In genomic region chr19:56319629-56320028, GRCm38 (mm10) we compare ENCODE assay signal across 16 mouse cellular contexts. TPM values are rescaled to one million over a fixed set of nuclear protein-coding genes. Genes with fewer than 3 reads are reported as not detected.
DNase-seq lines count a peak whose midpoint lies in the region; ATAC-seq lines count a peak whose summit lies in the region.
"Had no signal": no experiment of that assay in that cellular context is flagged by ENCODE, and none has a peak within 500 bp of the region (broad histone marks: within the 10 kb centered on the region; RNA-seq: fewer than 3 reads in every experiment).

No protein-coding gene starts in this region.

- peak overlapping the region; percentile 52; the same call in 1 of the 2 replicates for H3K4me2 ChIP-seq in kidney, embryonic 15.5 days
- 0 out of 2 replicates have a peak overlapping the region, but pooled peaks have one; percentile 33 for H3K4me2 ChIP-seq in neural tube, embryonic 15.5 days
- H3K4me2 ChIP-seq in limb, embryonic 12.5 days: peak overlapping the region; percentile 51

- H3K4me1 ChIP-seq in kidney, embryonic 15.5 days: peaks cover 15% of the 10 kb centered on the region
- peaks cover 24% of the 10 kb centered on the region for H3K4me1 ChIP-seq in neural tube, embryonic 15.5 days
- peaks cover 25% of the 10 kb centered on the region for H3K4me1 ChIP-seq in limb, embryonic 12.5 days (replicated peaks)

- no peak overlapping the region for H3K9ac ChIP-seq in kidney, embryonic 15.5 days
- H3K9ac ChIP-seq in neural tube, embryonic 15.5 days (replicated peaks): no peak overlapping the region
- no peak overlapping the region for H3K9ac ChIP-seq in limb, embryonic 12.5 days (replicated peaks)

- WGBS in kidney, embryonic 15.5 days: 88% methylated on average over 6 of the region's 6 CpGs
- 88% methylated on average over 6 of the region's 6 CpGs for whole genome bisulfite sequencing in neural tube, embryonic 15.5 days
- WGBS in limb, embryonic 12.5 days: 87% methylated on average over 6 of the region's 6 CpGs

- no peak for ATAC-seq in kidney, embryonic 15.5 days (replicated peaks; ENCODE audit: low FRiP score)
- ATAC-seq in neural tube, embryonic 15.5 days (ENCODE audit: low FRiP score): no peak
- no peak for ATAC-seq in limb, embryonic 12.5 days (ENCODE audit: insufficient number of reproducible peaks, insufficient read depth, low FRiP score, low TSS enrichment, low read depth)
- ATAC-seq in megakaryocyte-erythroid progenitor cell, adult 5-6 weeks (replicated peaks; ENCODE audit: low FRiP score, low TSS enrichment, poor library complexity, severe bottlenecking): peak; percentile 74

- no peaks in the 10 kb centered on the region for H3K36me3 ChIP-seq in kidney, embryonic 15.5 days
- H3K36me3 ChIP-seq in neural tube, embryonic 15.5 days: no peaks in the 10 kb centered on the region
- no peaks in the 10 kb centered on the region for H3K36me3 ChIP-seq in limb, embryonic 12.5 days
- H3K36me3 ChIP-seq: G1E; neural tube, embryonic 13.5 days had no signal

- 0 out of 2 replicates have a peak, but pooled peaks cover 2% of the 10 kb centered on the region for H3K27me3 ChIP-seq in kidney, embryonic 15.5 days
- H3K27me3 ChIP-seq in neural tube, embryonic 15.5 days (replicated peaks): 0 out of 2 replicates have a peak, but pooled peaks cover 2% of the 10 kb centered on the region
- H3K27me3 ChIP-seq in limb, embryonic 12.5 days: 0 out of 2 replicates have a peak, but pooled peaks cover 4% of the 10 kb centered on the region
- H3K27me3 ChIP-seq: neural tube, embryonic 13.5 days had no signal

- no peak overlapping the region for H3K4me3 ChIP-seq in kidney, embryonic 15.5 days (replicated peaks)
- H3K4me3 ChIP-seq in neural tube, embryonic 15.5 days (replicated peaks): no peak overlapping the region
- H3K4me3 ChIP-seq in limb, embryonic 12.5 days (replicated peaks): no peak overlapping the region
- H3K4me3 ChIP-seq: heart, adult 2 months had no signal

- no peaks in the 10 kb centered on the region for H3K9me3 ChIP-seq in kidney, embryonic 15.5 days (replicated peaks)
- no peaks in the 10 kb centered on the region for H3K9me3 ChIP-seq in neural tube, embryonic 15.5 days (replicated peaks)
- no peaks in the 10 kb centered on the region for H3K9me3 ChIP-seq in limb, embryonic 12.5 days
- H3K9me3 ChIP-seq: G1E; neural tube, embryonic 13.5 days had no signal

- intact Hi-C loops in left cerebral cortex, postnatal 14 days (cut with DNase I): no loop called here

- no peak overlapping the region for H3K27ac ChIP-seq in kidney, embryonic 15.5 days
- H3K27ac ChIP-seq in neural tube, embryonic 15.5 days (replicated peaks): no peak overlapping the region
- no peak overlapping the region for H3K27ac ChIP-seq in limb, embryonic 12.5 days
- H3K27ac ChIP-seq: heart, adult 2 months; neural tube, embryonic 13.5 days had no signal

- DNase-seq in kidney, postnatal 10 days: no peak
- no peak for DNase-seq in neural tube, embryonic 10.5 days (ENCODE audit: extremely low spot score, low spot score)
- no peak for DNase-seq in left cerebral cortex, postnatal 14 days (ENCODE audit: low spot score in 2 of 2)
- DNase-seq: adrenal gland, adult 2 months; cerebellum, adult 2 months; heart, adult 2 months; heart, postnatal 10 days had no signal

RNA-seq across cellular contexts. Expression of gene Habp2, which starts 32.7 kb away (rescaled TPM):
- 30.8 and 31.2 TPM in 2 replicates for polyA plus RNA-seq in kidney, embryonic 15.5 days (2015; fragmentation: Nextera tagmentation; extraction: Ambion mirVana)
- polyA plus RNA-seq in neural tube, embryonic 15.5 days (2015; fragmentation: Nextera tagmentation; extraction: Ambion mirVana): 0.06 and 0.65 TPM in 2 replicates
- not detected in 2 replicates for polyA plus RNA-seq in limb, embryonic 12.5 days (2016; fragmentation: Nextera tagmentation; extraction: Ambion mirVana)
- total RNA-seq in megakaryocyte-erythroid progenitor cell, adult 5-6 weeks (2014; fragmentation: Nextera tagmentation): not detected in 2 replicates
- not detected in 2 replicates for total RNA-seq in megakaryocyte-erythroid progenitor cell, adult 5-6 weeks (2017)
- total RNA-seq in left cerebral cortex, postnatal 14 days (2021): not detected
- total RNA-seq: heart, adult 2 months; heart, postnatal 10 days; layer of hippocampus, postnatal 25 days; megakaryocyte, adult 5-6 weeks had no signal
- polyA plus RNA-seq: cerebellum, adult 2 months; cortical plate, adult 2 months; G1E; heart, adult 2 months had no signal

Comparison
In these comparisons a context has a peak if more than half of its experiments do, and no peak if none do; other contexts are left out.
1. RNA of gene Habp2, which starts 32.7 kb away (polyA plus RNA-seq): 30.8 to 31.2 TPM in kidney, embryonic 15.5 days; 0.06 to 0.65 TPM in neural tube, embryonic 15.5 days and not detected in limb, embryonic 12.5 days; every median in the first group is over 10 times any median in the second.
2. Peak in every context shown above with its lines, with median percentiles within 50 percentile points of each other: H3K4me2 ChIP-seq.